Mouse (Mus musculus) heart, embryonic 10.5 days (tissue): ENCODE data around the gene Zfp341. TPM values are rescaled to one million over a fixed set of nuclear protein-coding genes. Genes with fewer than 3 reads are reported as not detected.

Experiments
- DNase-seq: peaks from one replicate; pipeline ENCODE4 v3.0.0-alpha.2; 2017; ENCODE audit warnings: low spot score
- H3K27ac ChIP-seq: fragments of 300-500 bp; sonication (generic); 2 replicates; pipeline ENCODE4 v1.5.1; 2016; ENCODE audit warnings: mild to moderate bottlenecking
- H3K27me3 ChIP-seq: fragments of 300-500 bp; sonication (generic); 2 replicates; pipeline ENCODE4 v1.6.1; 2016; ENCODE audit warnings: mild to moderate bottlenecking; ENCODE audit not compliant: poor library complexity, insufficient read depth, severe bottlenecking
- H3K36me3 ChIP-seq: fragments of 300-500 bp; sonication (generic); 2 replicates; pipeline ENCODE4 v1.6.1; 2016; ENCODE audit warnings: mild to moderate bottlenecking, moderate library complexity
- H3K4me1 ChIP-seq: fragments of 300-500 bp; sonication (generic); 2 replicates; pipeline ENCODE4 v1.6.1; 2016; ENCODE audit warnings: mild to moderate bottlenecking
- H3K4me3 ChIP-seq: fragments of 300-500 bp; sonication (generic); 2 replicates; pipeline ENCODE4 v1.5.1; 2016; ENCODE audit warnings: mild to moderate bottlenecking, moderate library complexity
- H3K9me3 ChIP-seq: fragments of 300-500 bp; sonication (generic); 2 replicates; pipeline ENCODE4 v1.6.1; 2016; ENCODE audit warnings: mild to moderate bottlenecking, moderate library complexity
- WGBS: fragments of 180-500 bp; shearing (Covaris S2); methylation state at CpG from one replicate; pipeline ENCODE4 v1.1.7; 2016; 5-methylcytosine and 5-hydroxymethylcytosine counted together
- polyA plus RNA-seq: library from polyadenylated mRNA; unstranded; fragments of >200 nt; fragmentation: Nextera tagmentation; extraction: Ambion mirVana; gene quantifications from 2 replicates; pipeline ENCODE4 v1.2.1, GENCODE M21; 2016

Zfp341 gene
- polyA plus RNA-seq, 1 experiment from 2014 or later = 0.95 TPM

GRCm38 (mm10) chr2:154676653-154677609, 63.8 kb downstream of the Zfp341 start:
- Histone ChIP-seq H3K36me3 (peaks cover 21% of the 10 kb centered on the region), H3K27ac (peak overlapping the region; percentile 88), H3K4me3 (peak overlapping the region; percentile 50), H3K4me1 (peaks cover 52% of the 10 kb centered on the region), H3K27me3 (no peaks in the 10 kb centered on the region), H3K9me3 (no peaks in the 10 kb centered on the region)
- 52% methylated on average over 19 of the region's 19 CpGs for WGBS
- peak; percentile 82 for DNase-seq

DNA sequence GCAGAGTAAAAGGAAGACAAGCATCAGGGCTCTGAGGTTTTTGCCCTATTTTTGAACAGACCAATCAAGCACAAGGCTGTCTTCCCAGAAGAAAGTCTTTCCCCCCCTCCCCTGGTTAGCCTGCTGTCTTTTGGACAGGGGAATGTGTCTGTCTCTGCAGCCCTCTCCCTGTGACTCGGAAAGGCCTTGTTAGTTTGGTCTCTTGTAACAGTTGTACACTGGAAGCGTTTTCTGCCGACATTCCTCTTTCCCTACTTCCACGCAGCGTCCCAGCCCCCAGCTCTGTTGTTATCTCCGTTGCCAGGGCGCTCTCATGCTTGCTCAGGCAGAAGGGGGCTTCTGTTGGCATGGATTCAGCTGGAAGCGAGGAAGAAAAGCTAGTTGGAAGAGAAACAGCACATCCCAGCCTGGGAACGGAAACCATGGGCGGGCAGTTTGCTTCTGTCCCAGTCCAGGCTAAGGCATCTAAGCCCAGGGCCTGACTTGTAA, 64.6 kb downstream of the Zfp341 start:
- Histone ChIP-seq H3K4me3 (peak overlapping the region; percentile 50), H3K9me3 (no peaks in the 10 kb centered on the region), H3K36me3 (peaks cover 17% of the 10 kb centered on the region), H3K27ac (peak overlapping the region; percentile 88), H3K4me1 (peaks cover 53% of the 10 kb centered on the region), H3K27me3 (no peaks in the 10 kb centered on the region)
- WGBS = 12% methylated on average over 10 of the region's 10 CpGs
- DNase-seq = peak; percentile 92

DNA sequence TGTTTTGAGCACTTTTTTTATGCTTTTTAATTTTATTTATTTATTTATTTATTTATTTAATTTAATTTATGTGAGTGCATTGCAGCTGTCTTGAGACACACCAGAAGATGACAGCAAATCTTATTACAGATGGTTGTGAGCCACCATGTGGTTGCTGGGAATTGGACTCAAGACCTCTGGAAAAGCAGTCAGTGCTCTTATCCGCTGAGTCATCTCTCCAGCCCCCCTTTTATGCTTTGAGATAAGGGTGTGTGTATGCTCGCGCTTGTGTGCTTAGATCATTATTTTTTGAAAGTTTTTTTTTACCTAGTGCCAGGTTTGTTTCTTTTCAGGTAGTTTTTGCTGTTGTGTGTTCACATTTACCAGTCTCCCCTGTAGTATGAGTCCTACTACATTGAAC, 65.9 kb downstream of the Zfp341 start:
- Histone ChIP-seq H3K4me3 (no peak overlapping the region), H3K27me3 (no peaks in the 10 kb centered on the region), H3K27ac (no peak overlapping the region), H3K36me3 (peaks cover 12% of the 10 kb centered on the region), H3K4me1 (peaks cover 48% of the 10 kb centered on the region), H3K9me3 (no peaks in the 10 kb centered on the region)
- 71% methylated on average over 3 of the region's 3 CpGs for WGBS
- DNase-seq = no peak

DNA sequence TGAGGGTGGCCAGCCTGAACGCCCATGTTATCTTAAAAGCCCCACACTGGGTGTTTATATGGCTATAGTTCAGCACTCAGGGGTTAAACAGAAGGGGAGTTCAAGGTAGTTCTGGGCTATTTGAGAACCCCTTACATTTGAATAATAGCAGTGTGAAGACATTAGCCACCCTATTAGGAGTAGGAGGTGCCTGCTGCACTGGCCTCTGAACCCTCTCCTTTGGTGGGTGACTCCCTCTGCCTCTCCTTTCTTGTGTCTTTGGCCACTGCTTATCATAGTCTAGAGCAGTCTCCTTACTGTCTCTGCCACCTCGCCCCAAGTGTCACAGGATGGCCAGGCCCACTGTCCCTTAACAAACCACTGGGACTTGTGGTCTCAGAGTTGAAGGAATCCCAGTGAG, 67.2 kb downstream of the Zfp341 start:
- H3K27me3 ChIP-seq = no peaks in the 10 kb centered on the region
- no peak overlapping the region for H3K4me3 ChIP-seq
- no peak for DNase-seq
- peaks cover 47% of the 10 kb centered on the region for H3K4me1 ChIP-seq
- WGBS = 48% methylated on average over 2 of the region's 2 CpGs
- H3K9me3 ChIP-seq = no peaks in the 10 kb centered on the region
- peak overlapping the region; percentile 42; the same call in 1 of the 2 replicates for H3K27ac ChIP-seq
- H3K36me3 ChIP-seq = peaks cover 23% of the 10 kb centered on the region

GRCm38 (mm10) chr2:154680941-154681340, 67.8 kb downstream of the Zfp341 start:
- Histone ChIP-seq H3K9me3 (no peaks in the 10 kb centered on the region), H3K27ac (peak overlapping the region; percentile 42; the same call in 1 of the 2 replicates), H3K4me3 (no peak overlapping the region), H3K27me3 (no peaks in the 10 kb centered on the region), H3K4me1 (peaks cover 50% of the 10 kb centered on the region), H3K36me3 (peaks cover 19% of the 10 kb centered on the region)
- 90% methylated on average over 6 of the region's 6 CpGs for WGBS
- DNase-seq = no peak

GRCm38 (mm10) chr2:154682712-154683111, 69.6 kb downstream of the Zfp341 start:
- peaks cover 45% of the 10 kb centered on the region for H3K4me1 ChIP-seq
- H3K27me3 ChIP-seq = no peaks in the 10 kb centered on the region
- H3K9me3 ChIP-seq = no peaks in the 10 kb centered on the region
- no peak for DNase-seq
- no peak overlapping the region for H3K27ac ChIP-seq
- H3K4me3 ChIP-seq = no peak overlapping the region
- H3K36me3 ChIP-seq = peaks cover 19% of the 10 kb centered on the region
- 82% methylated on average over 1 of the region's 1 CpGs for whole genome bisulfite sequencing

DNA sequence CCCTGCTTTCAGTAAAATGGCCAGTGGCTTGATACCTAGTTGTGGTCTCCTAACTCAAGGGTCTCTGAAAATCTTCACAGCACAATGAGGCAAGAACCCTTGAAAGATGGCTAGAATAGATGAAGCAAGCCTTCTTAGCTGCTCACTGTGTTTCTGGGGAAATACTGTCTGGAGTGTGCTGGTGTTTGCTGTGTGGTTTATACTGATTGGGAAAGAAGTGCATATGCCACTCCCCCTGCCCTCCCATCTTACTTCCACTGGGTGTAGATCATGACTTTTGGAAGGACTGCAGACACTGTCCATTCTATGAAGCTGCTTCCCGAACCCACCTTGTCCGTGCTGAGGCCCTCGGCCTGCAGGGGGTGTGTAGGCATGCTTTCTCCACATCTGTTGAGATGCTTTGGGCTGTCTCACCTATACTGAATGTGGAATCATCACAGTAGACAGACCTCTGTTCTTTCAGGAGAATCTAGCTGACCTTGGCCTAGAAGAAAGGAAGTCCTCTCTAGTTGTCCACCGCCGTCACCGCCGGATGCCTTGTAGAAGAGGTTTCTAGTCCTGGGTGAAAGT, 71.9 kb downstream of the Zfp341 start:
- DNase-seq = no peak
- WGBS = 92% methylated on average over 7 of the region's 7 CpGs

GRCm38 (mm10) chr2:154685772-154686171, 72.7 kb downstream of the Zfp341 start:
- DNase-seq = no peak
- WGBS = 92% methylated on average over 3 of the region's 3 CpGs
- Histone ChIP-seq H3K36me3 (peaks cover 32% of the 10 kb centered on the region), H3K27me3 (no peaks in the 10 kb centered on the region), H3K4me3 (no peak overlapping the region), H3K27ac (no peak overlapping the region), H3K4me1 (peaks cover 40% of the 10 kb centered on the region), H3K9me3 (no peaks in the 10 kb centered on the region)

More for the DNA sequence above, 71.9 kb downstream of the Zfp341 start:
- Histone ChIP-seq H3K4me3 (no peak overlapping the region), H3K4me1 (peaks cover 48% of the 10 kb centered on the region), H3K27me3 (no peaks in the 10 kb centered on the region), H3K9me3 (no peaks in the 10 kb centered on the region), H3K36me3 (peaks cover 25% of the 10 kb centered on the region), H3K27ac (no peak overlapping the region)

DNA sequence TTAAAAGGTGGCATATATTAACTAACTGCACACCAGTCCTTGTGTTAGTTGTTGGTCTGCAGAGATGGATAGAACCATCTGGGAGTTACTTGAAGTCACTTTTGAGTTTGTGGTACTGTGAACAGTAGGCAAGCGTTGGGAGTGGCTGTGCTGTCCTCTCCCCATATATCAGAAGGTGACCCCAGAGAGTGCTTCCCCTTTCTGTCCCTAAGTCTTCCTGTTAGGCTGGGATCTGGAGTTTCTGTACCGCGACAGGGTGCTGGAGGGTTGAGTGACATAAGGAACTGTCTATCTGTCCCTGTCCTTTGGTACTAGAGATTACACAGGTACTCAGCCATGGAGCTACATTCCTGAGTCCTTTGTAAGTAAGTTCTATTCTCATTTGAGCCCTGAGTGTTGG, 73.7 kb downstream of the Zfp341 start:
- no peak overlapping the region for H3K4me3 ChIP-seq
- DNase-seq = no peak
- H3K27ac ChIP-seq = no peak overlapping the region
- no peaks in the 10 kb centered on the region for H3K9me3 ChIP-seq
- peaks cover 41% of the 10 kb centered on the region for H3K36me3 ChIP-seq
- peaks cover 30% of the 10 kb centered on the region for H3K4me1 ChIP-seq
- no peaks in the 10 kb centered on the region for H3K27me3 ChIP-seq
- WGBS = 57% methylated on average over 3 of the region's 3 CpGs

DNA sequence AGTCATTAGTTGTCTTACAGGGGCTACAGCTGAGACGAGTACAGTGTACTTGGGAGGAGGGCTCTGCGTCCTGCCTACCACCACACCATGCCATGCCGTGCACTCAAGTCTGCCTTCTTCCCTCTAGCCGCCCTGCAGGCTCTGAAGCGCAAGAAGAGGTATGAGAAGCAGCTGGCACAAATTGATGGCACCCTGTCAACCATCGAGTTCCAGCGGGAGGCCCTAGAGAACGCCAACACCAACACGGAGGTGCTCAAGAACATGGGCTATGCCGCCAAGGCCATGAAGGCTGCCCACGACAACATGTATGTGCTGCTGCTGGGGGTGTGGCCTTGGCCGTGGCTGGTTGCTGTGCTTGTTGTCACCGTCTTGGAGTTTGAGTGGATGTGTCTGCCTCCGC, 76.3 kb downstream of the Zfp341 start:
- Histone ChIP-seq H3K4me3 (no peak overlapping the region), H3K27ac (no peak overlapping the region), H3K4me1 (peaks cover 28% of the 10 kb centered on the region), H3K27me3 (no peaks in the 10 kb centered on the region), H3K36me3 (peaks cover 59% of the 10 kb centered on the region), H3K9me3 (no peaks in the 10 kb centered on the region)
- DNase-seq = no peak
- WGBS = 91% methylated on average over 14 of the region's 14 CpGs

DNA sequence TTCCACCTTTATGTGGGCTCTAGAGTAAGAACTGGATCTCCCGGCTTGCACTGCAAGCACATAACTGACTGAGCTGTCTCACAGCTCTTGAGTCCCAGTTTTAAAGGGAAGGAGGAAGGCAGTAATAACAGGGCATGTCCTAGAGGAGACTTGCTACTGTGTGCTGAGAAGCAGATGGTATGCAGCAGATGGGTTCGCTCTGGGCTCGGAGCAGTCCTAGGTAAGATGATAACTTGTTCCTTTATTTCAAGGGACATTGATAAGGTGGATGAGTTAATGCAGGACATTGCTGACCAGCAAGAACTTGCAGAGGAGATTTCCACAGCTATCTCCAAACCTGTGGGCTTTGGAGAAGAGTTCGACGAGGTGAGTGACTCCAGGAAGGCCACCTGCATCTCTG, 77.9 kb downstream of the Zfp341 start:
- H3K27ac ChIP-seq = no peak overlapping the region
- H3K4me1 ChIP-seq = peaks cover 21% of the 10 kb centered on the region
- no peaks in the 10 kb centered on the region for H3K27me3 ChIP-seq
- WGBS = 92% methylated on average over 5 of the region's 5 CpGs
- no peak for DNase-seq
- peaks cover 63% of the 10 kb centered on the region for H3K36me3 ChIP-seq
- no peaks in the 10 kb centered on the region for H3K9me3 ChIP-seq
- H3K4me3 ChIP-seq = no peak overlapping the region

- Histone ChIP-seq H3K4me1 (peaks cover 6% of the 10 kb centered on the region; the same call in 1 of the 2 replicates), H3K36me3 (peaks cover 63% of the 10 kb centered on the region), H3K27me3 (no peaks in the 10 kb centered on the region), H3K27ac (no peak overlapping the region), H3K9me3 (no peaks in the 10 kb centered on the region), H3K4me3 (no peak overlapping the region)
- DNase-seq = no peak
- 74% methylated on average over 11 of the region's 11 CpGs for WGBS
These were observed 80.3 kb downstream of the Zfp341 start for GRCm38 (mm10) chr2:154693186-154693940.

DNA sequence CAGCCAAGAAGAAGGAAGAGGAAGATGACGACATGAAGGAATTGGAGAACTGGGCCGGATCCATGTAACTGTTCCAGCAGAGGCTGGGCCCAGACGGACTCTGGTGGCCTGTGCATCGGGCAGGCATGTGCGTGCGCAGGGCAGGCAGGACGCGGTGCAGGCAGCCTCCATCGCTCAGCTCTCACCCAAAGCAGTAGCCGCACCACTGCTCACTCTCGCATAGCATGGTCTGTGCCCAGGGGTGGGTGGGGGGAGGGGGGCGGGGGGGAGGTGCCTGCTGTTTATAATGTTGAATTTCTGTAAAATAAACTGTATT, 80.8 kb downstream of the Zfp341 start:
- Histone ChIP-seq H3K27me3 (no peaks in the 10 kb centered on the region), H3K4me3 (no peak overlapping the region), H3K36me3 (peaks cover 64% of the 10 kb centered on the region), H3K9me3 (no peaks in the 10 kb centered on the region), H3K4me1 (peaks cover 5% of the 10 kb centered on the region; the same call in 1 of the 2 replicates), H3K27ac (no peak overlapping the region)
- no peak for DNase-seq
- 92% methylated on average over 12 of the region's 12 CpGs for WGBS
